Mouse (Mus musculus) forebrain, embryonic 11.5 days (tissue): ENCODE data around the gene Baiap2. TPM values are rescaled to one million over a fixed set of nuclear protein-coding genes. Genes with fewer than 3 reads are reported as not detected.

Source experiments
- ATAC-seq: fragments of 200-750 bp; cut with Nextera tagmentation; replicated peaks from 2 replicates; pipeline ENCODE4 v1.8.0; 2017; ENCODE audit warnings: moderate TSS enrichment; ENCODE audit not compliant: low FRiP score
- DNase-seq: peaks from one replicate; pipeline ENCODE4 v3.0.0-alpha.2; 2017; ENCODE audit warnings: low spot score
- H3K27ac ChIP-seq: fragments of 300-500 bp; sonication (generic); 2 replicates; pipeline ENCODE4 v1.5.1; 2014; ENCODE audit warnings: low read depth, low read length
- H3K27me3 ChIP-seq: fragments of 300-500 bp; sonication (generic); 2 replicates; pipeline ENCODE4 v1.6.1; 2014; ENCODE audit warnings: mild to moderate bottlenecking, low read length, mixed read lengths; ENCODE audit not compliant: control insufficient read depth, insufficient read depth
- H3K36me3 ChIP-seq: fragments of 300-500 bp; sonication (generic); 2 replicates; pipeline ENCODE4 v1.6.1; 2014; ENCODE audit warnings: mild to moderate bottlenecking, low read length, moderate library complexity, mixed read lengths; ENCODE audit not compliant: control insufficient read depth, insufficient read depth
- H3K4me1 ChIP-seq: fragments of 300-500 bp; sonication (generic); replicated peaks from 2 replicates; pipeline ENCODE4 v1.6.1; 2014; ENCODE audit warnings: low read length, mixed read lengths; ENCODE audit not compliant: control insufficient read depth, insufficient read depth
- H3K4me2 ChIP-seq: fragments of 300-500 bp; sonication (generic); 2 replicates; pipeline ENCODE4 v1.6.1; 2014; ENCODE audit warnings: low read depth, mild to moderate bottlenecking, low read length, moderate library complexity, mixed read lengths; ENCODE audit not compliant: severe bottlenecking
- H3K4me3 ChIP-seq: fragments of 300-500 bp; sonication (generic); 2 replicates; pipeline ENCODE4 v1.5.1; 2014; ENCODE audit warnings: low read depth, low read length
- H3K9ac ChIP-seq: fragments of 300-500 bp; sonication (generic); 2 replicates; pipeline ENCODE4 v1.6.1; 2014; ENCODE audit warnings: low read length
- H3K9me3 ChIP-seq: fragments of 300-500 bp; sonication (generic); 2 replicates; pipeline ENCODE4 v1.6.1; 2016; ENCODE audit warnings: low read length, mixed read lengths; ENCODE audit not compliant: control insufficient read depth
- WGBS: fragments of 180-500 bp; shearing (Covaris S2); extraction: QIAGEN DNeasy Blood & Tissue Kit; methylation state at CpG from one replicate; pipeline ENCODE4 v1.1.7; 2014; 5-methylcytosine and 5-hydroxymethylcytosine counted together
- polyA plus RNA-seq: library from polyadenylated mRNA; unstranded; fragments of >200 nt; fragmentation: Nextera tagmentation; extraction: Ambion mirVana; gene quantifications from 2 replicates; pipeline ENCODE4 v1.2.1, GENCODE M21; 2014

The Baiap2 gene
- polyA plus RNA-seq, 1 experiment from 2014 or later: 10.4 TPM

GRCm38 (mm10) chr11:119928023-119928681 is 14.4 kb upstream of the Baiap2 start:
- Histone ChIP-seq H3K36me3 (no peaks in the 10 kb centered on the region), H3K4me2 (no peak overlapping the region), H3K4me3 (no peak overlapping the region), H3K27me3 (no peaks in the 10 kb centered on the region), H3K4me1 (no peaks in the 10 kb centered on the region), H3K9me3 (peaks cover 3% of the 10 kb centered on the region; the same call in 1 of the 2 replicates), H3K9ac (no peak overlapping the region), H3K27ac (no peak overlapping the region)
- ATAC-seq (no peak), DNase-seq (no peak)
- WGBS: 78% methylated on average over 16 of the region's 16 CpGs

GRCm38 (mm10) chr11:119929603-119930265 is 12.8 kb upstream of the Baiap2 start:
- Histone ChIP-seq H3K27me3 (no peaks in the 10 kb centered on the region), H3K4me1 (no peaks in the 10 kb centered on the region), H3K27ac (no peak overlapping the region), H3K4me2 (no peak overlapping the region), H3K9ac (no peak overlapping the region), H3K4me3 (no peak overlapping the region), H3K36me3 (no peaks in the 10 kb centered on the region), H3K9me3 (peaks cover 3% of the 10 kb centered on the region; the same call in 1 of the 2 replicates)
- WGBS: 88% methylated on average over 6 of the region's 6 CpGs
- no peak for ATAC-seq
- no peak for DNase-seq

GRCm38 (mm10) chr11:119931809-119932208 is 10.8 kb upstream of the Baiap2 start:
- no peak for ATAC-seq
- Histone ChIP-seq H3K9me3 (peaks cover 3% of the 10 kb centered on the region; the same call in 1 of the 2 replicates), H3K4me1 (peaks cover 4% of the 10 kb centered on the region; the same call in 1 of the 2 replicates), H3K27ac (no peak overlapping the region), H3K36me3 (no peaks in the 10 kb centered on the region), H3K9ac (no peak overlapping the region), H3K4me3 (no peak overlapping the region), H3K4me2 (no peak overlapping the region), H3K27me3 (no peaks in the 10 kb centered on the region)
- 84% methylated on average over 10 of the region's 10 CpGs for WGBS
- no peak for DNase-seq

- H3K4me2 ChIP-seq: no peak overlapping the region
- no peaks in the 10 kb centered on the region for H3K27me3 ChIP-seq
- H3K9me3 ChIP-seq: peaks cover 3% of the 10 kb centered on the region; the same call in 1 of the 2 replicates
- ATAC-seq (no peak), DNase-seq (no peak)
- H3K9ac ChIP-seq: no peak overlapping the region
- no peaks in the 10 kb centered on the region for H3K36me3 ChIP-seq
- H3K27ac ChIP-seq: no peak overlapping the region
- 70% methylated on average over 4 of the region's 4 CpGs for WGBS
- peaks cover 4% of the 10 kb centered on the region; the same call in 1 of the 2 replicates for H3K4me1 ChIP-seq
- no peak overlapping the region for H3K4me3 ChIP-seq
These were observed 9.4 kb upstream of the Baiap2 start for GRCm38 (mm10) chr11:119933142-119933541.

GRCm38 (mm10) chr11:119933819-119934583 is 8.6 kb upstream of the Baiap2 start:
- 83% methylated on average over 8 of the region's 8 CpGs for WGBS
- H3K36me3 ChIP-seq: no peaks in the 10 kb centered on the region
- no peak for ATAC-seq
- peaks cover 3% of the 10 kb centered on the region; the same call in 1 of the 2 replicates for H3K9me3 ChIP-seq
- DNase-seq: no peak
- H3K27me3 ChIP-seq: no peaks in the 10 kb centered on the region
- no peak overlapping the region for H3K4me2 ChIP-seq
- H3K27ac ChIP-seq: no peak overlapping the region
- H3K9ac ChIP-seq: no peak overlapping the region
- H3K4me1 ChIP-seq: peaks cover 6% of the 10 kb centered on the region; the same call in 1 of the 2 replicates
- H3K4me3 ChIP-seq: no peak overlapping the region

- Histone ChIP-seq H3K4me3 (no peak overlapping the region), H3K36me3 (no peaks in the 10 kb centered on the region), H3K4me1 (peaks cover 6% of the 10 kb centered on the region; the same call in 1 of the 2 replicates), H3K4me2 (no peak overlapping the region), H3K9me3 (peaks cover 3% of the 10 kb centered on the region; the same call in 1 of the 2 replicates), H3K9ac (no peak overlapping the region), H3K27me3 (no peaks in the 10 kb centered on the region), H3K27ac (no peak overlapping the region)
- no peak for ATAC-seq
- 78% methylated on average over 8 of the region's 8 CpGs for WGBS
- DNase-seq: no peak
These were observed 7.8 kb upstream of the Baiap2 start for GRCm38 (mm10) chr11:119934773-119935172.

GRCm38 (mm10) chr11:119935457-119935856 is 7.1 kb upstream of the Baiap2 start:
- ATAC-seq (0 out of 2 replicates have a peak, but pooled peaks have one; percentile 7), DNase-seq (peak; percentile 81)
- Histone ChIP-seq H3K27me3 (no peaks in the 10 kb centered on the region), H3K27ac (no peak overlapping the region), H3K9ac (no peak overlapping the region), H3K36me3 (no peaks in the 10 kb centered on the region), H3K4me1 (peaks cover 6% of the 10 kb centered on the region; the same call in 1 of the 2 replicates), H3K9me3 (peaks cover 3% of the 10 kb centered on the region; the same call in 1 of the 2 replicates), H3K4me2 (no peak overlapping the region), H3K4me3 (no peak overlapping the region)
- 24% methylated on average over 6 of the region's 6 CpGs for WGBS

- Histone ChIP-seq H3K4me1 (peaks cover 7% of the 10 kb centered on the region; the same call in 1 of the 2 replicates), H3K27ac (no peak overlapping the region; the same call in 1 of the 2 replicates), H3K9ac (no peak overlapping the region), H3K4me3 (no peak overlapping the region), H3K36me3 (no peaks in the 10 kb centered on the region; the same call in 1 of the 2 replicates), H3K9me3 (no peaks in the 10 kb centered on the region), H3K4me2 (no peak overlapping the region), H3K27me3 (peaks cover 4% of the 10 kb centered on the region; the same call in 1 of the 2 replicates)
- 93% methylated on average over 2 of the region's 2 CpGs for WGBS
- ATAC-seq (no peak), DNase-seq (no peak)
These were observed 6.1 kb upstream of the Baiap2 start for GRCm38 (mm10) chr11:119936456-119936855.
